Mouse (Mus musculus) olfactory bulb, adult 2 months (tissue): Measurements from ENCODE around the gene Thpo.

Experiments used
- CTCF ChIP-seq: fragments of 200-500 bp; IDR thresholded peaks from 2 replicates; pipeline ENCODE4 v1.5.1; 2012; ENCODE audit warnings: low read depth, mild to moderate bottlenecking, low read length, moderate library complexity; ENCODE audit not compliant: insufficient read depth
- POLR2A ChIP-seq: fragments of 200-500 bp; IDR thresholded peaks from 2 replicates; pipeline ENCODE4 v1.6.1; 2012; ENCODE audit warnings: mild to moderate bottlenecking, low read depth, low read length, moderate library complexity; ENCODE audit not compliant: insufficient read depth

GRCm38 (mm10) chr16:20715566-20715965, 18.7 kb downstream of the Thpo start:
- TF ChIP-seq CTCF, result no peak
- no peak for TF ChIP-seq POLR2A
